Mouse (Mus musculus): ENCODE measurements around the gene Endod1.

GRCm38 (mm10) chr9:14396819-14397448 lies 15.6 kb upstream of the Endod1 start:
- TF ChIP-seq CTCF (IDR thresholded peaks at IDR 0.05; ENCODE audit: low read depth) (peak; percentile 32; the same call in 1 of the 2 replicates), EP300 (IDR thresholded peaks at IDR 0.05; ENCODE audit: low read depth) (peak; percentile 87)

Data from liver, postnatal 0 days (tissue).